Mouse (Mus musculus): ENCODE results near the gene Tmem97.

GRCm38 (mm10) chr11:78499004-78499403 lies 51.6 kb downstream of the Tmem97 start, which contains the start of gene Vtn:
- TF ChIP-seq POLR2A (IDR thresholded peaks at IDR 0.05; ENCODE audit: extremely low read depth, insufficient read depth, low read length) (no peak), CTCF (IDR thresholded peaks at IDR 0.05; ENCODE audit: extremely low read depth, insufficient read depth, low read length) (no peak)

Measured in cortical plate, adult 2 months (tissue).